Mouse (Mus musculus): ENCODE measurements around the gene Avpr2.

DNA sequence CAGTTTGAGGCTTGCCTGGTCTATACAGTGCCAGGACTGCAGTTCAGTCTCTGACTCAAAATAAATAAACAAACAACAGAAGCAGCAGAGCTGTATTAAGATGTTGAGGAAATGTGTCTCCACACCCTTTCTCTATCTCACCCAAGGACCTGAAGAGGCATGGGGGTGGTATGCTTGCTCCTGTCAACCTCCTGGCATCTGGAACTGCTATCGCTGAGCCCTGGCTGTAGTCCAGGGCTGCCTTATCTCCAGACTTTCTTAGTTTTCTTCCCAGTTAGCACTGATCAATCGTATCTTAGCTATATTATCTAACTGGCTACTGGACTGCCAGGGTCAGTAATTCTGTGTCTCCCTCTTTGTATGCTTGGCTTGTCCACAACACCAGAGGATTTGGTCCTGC lies 50.0 kb downstream of the Avpr2 start:
- no peak for TF ChIP-seq CTCF (IDR thresholded peaks at IDR 0.05; ENCODE audit: borderline replicate concordance, insufficient read depth, low read length)
- TF ChIP-seq POLR2A (IDR thresholded peaks at IDR 0.05; ENCODE audit: low read depth, low read length): no peak
